Mouse (Mus musculus): ENCODE results near the gene Nprl3. TPM values are rescaled to one million over a fixed set of nuclear protein-coding genes. Genes with fewer than 3 reads are reported as not detected.

Gene Nprl3
- polyA plus RNA-seq, 1 experiment from 2014 or later: 47.8 TPM

- Histone ChIP-seq H3K4me3 (replicated peaks) (peak within 1 kb of the TSS; percentile 87), H3K9ac (replicated peaks) (peak within 1 kb of the TSS; percentile 93), H3K4me2 (peak within 1 kb of the TSS; percentile 89), H3K27me3 (peaks cover 9% of the 10 kb centered on the region), H3K27ac (peak within 1 kb of the TSS; percentile 91), H3K4me1 (replicated peaks) (peaks cover 67% of the 10 kb centered on the region), H3K36me3 (0 out of 2 replicates have a peak, but pooled peaks cover 3% of the 10 kb centered on the region), H3K9me3 (no peaks in the 10 kb centered on the region)
- ATAC-seq (ENCODE audit: insufficient number of reproducible peaks, insufficient read depth, low FRiP score, low TSS enrichment, low read depth): no peak
- under 1% methylated on average over 72 of the region's 72 CpGs for WGBS
Observed at GRCm38 (mm10) chr11:32221951-32222409, 45.5 kb downstream of the Nprl3 start, which contains the start of gene Rhbdf1. Gene Rhbdf1 (minus strand): TSS chr11:32222300.

- peak overlapping the region; percentile 93 for H3K9ac ChIP-seq (replicated peaks)
- H3K27me3 ChIP-seq: peaks cover 9% of the 10 kb centered on the region
- peak overlapping the region; percentile 89 for H3K4me2 ChIP-seq
- ATAC-seq (ENCODE audit: insufficient number of reproducible peaks, insufficient read depth, low FRiP score, low TSS enrichment, low read depth): peak; percentile 24
- peak overlapping the region; percentile 91 for H3K27ac ChIP-seq
- peaks cover 64% of the 10 kb centered on the region for H3K4me1 ChIP-seq (replicated peaks)
- H3K9me3 ChIP-seq: no peaks in the 10 kb centered on the region
- peaks cover 5% of the 10 kb centered on the region; the same call in 1 of the 2 replicates for H3K36me3 ChIP-seq
- WGBS: under 1% methylated on average over 46 of the region's 46 CpGs
- peak overlapping the region; percentile 87 for H3K4me3 ChIP-seq (replicated peaks)
Observed at GRCm38 (mm10) chr11:32221225-32221950, 46.1 kb downstream of the Nprl3 start.

- ATAC-seq (ENCODE audit: insufficient number of reproducible peaks, insufficient read depth, low FRiP score, low TSS enrichment, low read depth): peak; percentile 39
- H3K4me3 ChIP-seq (replicated peaks): peak overlapping the region; percentile 87
- H3K4me2 ChIP-seq: peak overlapping the region; percentile 89
- no peaks in the 10 kb centered on the region for H3K9me3 ChIP-seq
- H3K27me3 ChIP-seq: peaks cover 9% of the 10 kb centered on the region
- WGBS: 28% methylated on average over 10 of the region's 10 CpGs
- peaks cover 11% of the 10 kb centered on the region for H3K36me3 ChIP-seq
- peak overlapping the region; percentile 91 for H3K27ac ChIP-seq
- H3K4me1 ChIP-seq (replicated peaks): peaks cover 58% of the 10 kb centered on the region
- peak overlapping the region; percentile 93 for H3K9ac ChIP-seq (replicated peaks)
Observed at GRCm38 (mm10) chr11:32220607-32221224, 46.8 kb downstream of the Nprl3 start.

GRCm38 (mm10) chr11:32219287-32219686 is 48.2 kb downstream of the Nprl3 start:
- 90% methylated on average over 10 of the region's 10 CpGs for WGBS
- peaks cover 44% of the 10 kb centered on the region for H3K4me1 ChIP-seq (replicated peaks)
- peaks cover 9% of the 10 kb centered on the region for H3K27me3 ChIP-seq
- H3K4me3 ChIP-seq (replicated peaks): no peak overlapping the region
- H3K4me2 ChIP-seq: no peak overlapping the region
- no peaks in the 10 kb centered on the region for H3K9me3 ChIP-seq
- H3K27ac ChIP-seq: no peak overlapping the region
- ATAC-seq (ENCODE audit: insufficient number of reproducible peaks, insufficient read depth, low FRiP score, low TSS enrichment, low read depth): no peak
- H3K36me3 ChIP-seq: peaks cover 26% of the 10 kb centered on the region
- no peak overlapping the region for H3K9ac ChIP-seq (replicated peaks)

GRCm38 (mm10) chr11:32218501-32219050 is 48.9 kb downstream of the Nprl3 start:
- no peak overlapping the region for H3K9ac ChIP-seq (replicated peaks)
- H3K9me3 ChIP-seq: no peaks in the 10 kb centered on the region
- ATAC-seq (ENCODE audit: insufficient number of reproducible peaks, insufficient read depth, low FRiP score, low TSS enrichment, low read depth): no peak
- H3K4me1 ChIP-seq (replicated peaks): peaks cover 44% of the 10 kb centered on the region
- 64% methylated on average over 6 of the region's 6 CpGs for WGBS
- H3K4me2 ChIP-seq: peak overlapping the region; percentile 3; the same call in 1 of the 2 replicates
- peaks cover 7% of the 10 kb centered on the region for H3K27me3 ChIP-seq
- no peak overlapping the region for H3K4me3 ChIP-seq (replicated peaks)
- peaks cover 33% of the 10 kb centered on the region for H3K36me3 ChIP-seq
- 0 out of 2 replicates have a peak overlapping the region, but pooled peaks have one; percentile 0 for H3K27ac ChIP-seq

- H3K27me3 ChIP-seq: no peaks in the 10 kb centered on the region
- H3K4me2 ChIP-seq: no peak overlapping the region
- ATAC-seq (ENCODE audit: insufficient number of reproducible peaks, insufficient read depth, low FRiP score, low TSS enrichment, low read depth): no peak
- H3K4me1 ChIP-seq (replicated peaks): peaks cover 33% of the 10 kb centered on the region
- no peak overlapping the region for H3K27ac ChIP-seq
- WGBS: 28% methylated on average over 8 of the region's 8 CpGs
- H3K9ac ChIP-seq (replicated peaks): no peak overlapping the region
- no peak overlapping the region for H3K4me3 ChIP-seq (replicated peaks)
- peaks cover 50% of the 10 kb centered on the region for H3K36me3 ChIP-seq
- H3K9me3 ChIP-seq: no peaks in the 10 kb centered on the region
Observed at GRCm38 (mm10) chr11:32216851-32217250, 50.7 kb downstream of the Nprl3 start.

- H3K4me1 ChIP-seq (replicated peaks): peaks cover 23% of the 10 kb centered on the region
- H3K9ac ChIP-seq (replicated peaks): 0 out of 2 replicates have a peak overlapping the region, but pooled peaks have one; percentile 18
- no peak for ATAC-seq (ENCODE audit: insufficient number of reproducible peaks, insufficient read depth, low FRiP score, low TSS enrichment, low read depth)
- 93% methylated on average over 18 of the region's 18 CpGs for WGBS
- H3K9me3 ChIP-seq: no peaks in the 10 kb centered on the region
- no peaks in the 10 kb centered on the region for H3K27me3 ChIP-seq
- no peak overlapping the region for H3K4me3 ChIP-seq (replicated peaks)
- peaks cover 63% of the 10 kb centered on the region for H3K36me3 ChIP-seq
- no peak overlapping the region for H3K27ac ChIP-seq
- H3K4me2 ChIP-seq: no peak overlapping the region
Observed at GRCm38 (mm10) chr11:32215372-32216162, 51.9 kb downstream of the Nprl3 start.

- 87% methylated on average over 9 of the region's 9 CpGs for WGBS
- Histone ChIP-seq H3K4me1 (replicated peaks) (peaks cover 8% of the 10 kb centered on the region), H3K36me3 (peaks cover 89% of the 10 kb centered on the region), H3K9me3 (no peaks in the 10 kb centered on the region), H3K9ac (replicated peaks) (no peak overlapping the region), H3K4me2 (no peak overlapping the region), H3K27me3 (no peaks in the 10 kb centered on the region), H3K27ac (no peak overlapping the region), H3K4me3 (replicated peaks) (no peak overlapping the region)
- ATAC-seq (ENCODE audit: insufficient number of reproducible peaks, insufficient read depth, low FRiP score, low TSS enrichment, low read depth): no peak
Observed at GRCm38 (mm10) chr11:32210623-32211022, 56.9 kb downstream of the Nprl3 start.

GRCm38 (mm10) chr11:32205058-32205873 is 62.2 kb downstream of the Nprl3 start, which contains the start of gene Snrnp25:
Gene Snrnp25 (plus strand): TSS chr11:32205415.
- Histone ChIP-seq H3K9me3 (no peaks in the 10 kb centered on the region), H3K27me3 (no peaks in the 10 kb centered on the region), H3K4me2 (peak within 1 kb of the TSS; percentile 76), H3K4me3 (replicated peaks) (peak within 1 kb of the TSS; percentile 66), H3K36me3 (peaks cover 35% of the 10 kb centered on the region), H3K9ac (replicated peaks) (peak within 1 kb of the TSS; percentile 73), H3K4me1 (replicated peaks) (peaks cover 15% of the 10 kb centered on the region), H3K27ac (peak within 1 kb of the TSS; percentile 25; the same call in 1 of the 2 replicates)
- WGBS: under 1% methylated on average over 52 of the region's 52 CpGs
- peak; percentile 100 for ATAC-seq (ENCODE audit: insufficient number of reproducible peaks, insufficient read depth, low FRiP score, low TSS enrichment, low read depth)

All from limb, embryonic 12.5 days (tissue).